Mouse (Mus musculus) cortical plate, adult 2 months (tissue): ENCODE measurements at regions not wholly inside any gene's neighbourhood (a gene's known extent, or its start where the extent isn't known, plus 50 kb on each side); places are given as distances from the start of the nearest gene placed in this dataset.

Experiments used
- CTCF ChIP-seq: fragments of 200-500 bp; IDR thresholded peaks from 2 replicates; pipeline ENCODE4 v1.5.1; 2011; ENCODE audit warnings: mild to moderate bottlenecking, control low read depth, low read length; ENCODE audit not compliant: insufficient read depth; ENCODE audit errors: extremely low read depth
- POLR2A ChIP-seq: fragments of 200-500 bp; IDR thresholded peaks from 2 replicates; pipeline ENCODE4 v1.6.1; 2011; ENCODE audit warnings: mild to moderate bottlenecking, low read length, control low read depth; ENCODE audit not compliant: insufficient read depth; ENCODE audit errors: extremely low read depth

DNA sequence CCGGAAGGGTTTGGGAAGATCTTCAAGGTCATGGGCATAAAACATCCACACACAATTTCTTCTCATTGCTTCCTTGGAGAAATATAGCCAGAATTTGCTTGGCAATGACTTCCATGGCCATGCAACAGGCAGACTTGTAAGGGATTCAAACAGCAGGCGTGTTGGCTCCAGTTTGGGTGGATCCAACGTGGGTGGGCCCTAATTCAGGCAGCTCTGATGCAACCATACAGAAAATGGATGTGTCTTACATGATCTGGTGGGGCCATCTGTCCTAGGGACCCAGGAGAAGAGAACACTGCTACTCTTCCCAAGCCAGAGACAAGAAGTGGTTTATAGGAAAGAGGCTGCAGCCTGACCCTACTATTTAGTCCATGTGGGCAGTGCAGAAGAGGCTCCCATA is 121.5 kb downstream of the Glrx3 start:
- TF ChIP-seq POLR2A: no peak
- no peak for TF ChIP-seq CTCF
